Mouse (Mus musculus) small intestine, adult 2 months (tissue): ENCODE measurements around the gene Commd2.

Experiments used
- CTCF ChIP-seq: fragments of 200-500 bp; IDR thresholded peaks from 2 replicates; pipeline ENCODE4 v1.5.1; 2012; ENCODE audit warnings: low read depth, mild to moderate bottlenecking, control low read depth, inconsistent platforms, low read length, moderate library complexity, mixed read lengths; ENCODE audit not compliant: insufficient replicate concordance, insufficient read length; ENCODE audit errors: extremely low read depth
- POLR2A ChIP-seq: fragments of 200-500 bp; IDR thresholded peaks from 2 replicates; pipeline ENCODE4 v1.6.1; 2012; ENCODE audit warnings: low read depth, mild to moderate bottlenecking, control low read depth, inconsistent platforms, low read length, moderate library complexity

DNA sequence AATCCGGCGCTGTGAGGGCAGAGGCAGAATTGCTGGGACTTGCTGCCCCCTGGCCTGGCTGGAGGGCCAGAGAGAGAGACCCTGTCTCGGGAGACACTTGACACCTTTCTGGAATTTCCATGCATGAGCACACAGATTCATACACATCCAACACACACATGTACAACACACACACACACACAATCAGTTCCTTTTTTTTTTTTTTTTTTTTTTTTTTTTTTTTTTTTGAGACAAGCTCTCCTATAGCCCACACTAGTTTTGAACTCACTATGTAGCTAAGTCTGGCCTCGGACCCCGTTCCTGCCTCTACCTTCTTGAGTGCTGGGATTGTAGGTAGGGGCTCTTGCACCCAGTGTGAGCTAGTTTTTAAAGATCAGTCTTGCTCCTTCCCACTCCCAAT lies 14.4 kb upstream of the Commd2 start:
- TF ChIP-seq POLR2A (no peak), CTCF (no peak)
